Mouse (Mus musculus): ENCODE measurements around the gene Smad3.

GRCm38 (mm10) chr9:63654575-63654974, 103.2 kb downstream of the Smad3 start:
- TF ChIP-seq CTCF (IDR thresholded peaks at IDR 0.05; ENCODE audit: low read depth) (no peak), EP300 (optimal IDR thresholded peaks at IDR 0.05) (no peak)

All from stomach, postnatal 0 days (tissue).